Mouse (Mus musculus) adrenal gland, adult (tissue): ENCODE measurements at regions not wholly inside any gene's neighbourhood (a gene's known extent, or its start where the extent isn't known, plus 50 kb on each side); places are given as distances from the start of the nearest gene placed in this dataset.

Experiments
- DNase-seq, 2 experiments: peaks; one replicate each; pipeline ENCODE4 v3.0.0; 2022 to 2023; ENCODE audit warnings: low spot score in 1 of 2; ENCODE audit not compliant: inconsistent age in 2 of 2

DNA sequence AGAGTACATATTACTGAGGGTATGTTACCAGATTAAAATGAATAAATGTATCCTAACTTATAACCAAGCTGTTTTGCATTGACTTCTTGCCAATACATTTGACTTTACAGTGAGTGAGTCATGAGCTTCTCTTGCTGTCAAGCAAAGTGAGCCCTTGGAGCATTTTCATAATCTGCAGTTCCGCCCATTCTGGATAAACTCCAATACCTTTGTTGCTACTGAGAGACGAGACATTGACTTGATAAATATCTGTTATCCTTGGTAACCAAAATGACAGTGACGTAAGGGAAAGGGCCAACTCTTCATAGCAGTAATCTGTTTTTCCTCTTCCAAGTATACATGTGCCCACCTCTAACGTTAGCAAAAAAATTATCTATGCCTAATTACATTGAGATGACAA lies 923.0 kb downstream of the Grm8 start:
- DNase-seq = peak; percentile 34 to 91

DNA sequence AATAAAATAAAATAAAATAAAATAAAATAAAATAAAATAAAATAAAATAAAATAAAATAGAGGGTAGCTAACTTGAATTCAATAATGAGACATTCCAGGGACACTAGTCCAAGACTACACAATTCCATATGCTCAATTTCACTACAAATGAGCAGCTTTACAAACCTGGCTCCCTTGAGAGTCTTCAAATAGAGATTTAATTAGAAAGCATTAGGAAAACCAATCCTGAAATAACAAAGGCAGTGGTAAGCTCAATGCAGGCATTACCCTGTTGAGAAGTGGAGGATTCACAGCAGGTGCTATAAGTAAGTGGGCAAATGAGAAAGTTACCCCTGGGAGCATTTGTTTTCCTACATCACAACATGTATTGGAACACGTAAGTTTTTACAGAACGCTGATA lies 973.3 kb downstream of the Grm8 start:
- no peak for DNase-seq
